Mouse (Mus musculus) adrenal gland, postnatal 10 days (tissue): ENCODE results near the gene Gbp2b. TPM values are rescaled to one million over a fixed set of nuclear protein-coding genes. Genes with fewer than 3 reads are reported as not detected.

Experiments used
- DNase-seq: peaks from one replicate; pipeline ENCODE4 v3.0.0; 2021; ENCODE audit warnings: mixed read lengths
- microRNA-seq: library from miRNA; unstranded; fragments of <30 nt; microRNA quantifications from one replicate; pipeline ENCODE4 v1.2.0, GENCODE M21; 2021
- total RNA-seq, 2 experiments: library from RNA; stranded (reverse); gene quantifications; 2 replicates each; pipeline ENCODE4 v1.2.3; 2021

Gbp2b gene
- total RNA-seq, 2 experiments from 2014 or later, result 0.36 to 0.58 TPM

DNA sequence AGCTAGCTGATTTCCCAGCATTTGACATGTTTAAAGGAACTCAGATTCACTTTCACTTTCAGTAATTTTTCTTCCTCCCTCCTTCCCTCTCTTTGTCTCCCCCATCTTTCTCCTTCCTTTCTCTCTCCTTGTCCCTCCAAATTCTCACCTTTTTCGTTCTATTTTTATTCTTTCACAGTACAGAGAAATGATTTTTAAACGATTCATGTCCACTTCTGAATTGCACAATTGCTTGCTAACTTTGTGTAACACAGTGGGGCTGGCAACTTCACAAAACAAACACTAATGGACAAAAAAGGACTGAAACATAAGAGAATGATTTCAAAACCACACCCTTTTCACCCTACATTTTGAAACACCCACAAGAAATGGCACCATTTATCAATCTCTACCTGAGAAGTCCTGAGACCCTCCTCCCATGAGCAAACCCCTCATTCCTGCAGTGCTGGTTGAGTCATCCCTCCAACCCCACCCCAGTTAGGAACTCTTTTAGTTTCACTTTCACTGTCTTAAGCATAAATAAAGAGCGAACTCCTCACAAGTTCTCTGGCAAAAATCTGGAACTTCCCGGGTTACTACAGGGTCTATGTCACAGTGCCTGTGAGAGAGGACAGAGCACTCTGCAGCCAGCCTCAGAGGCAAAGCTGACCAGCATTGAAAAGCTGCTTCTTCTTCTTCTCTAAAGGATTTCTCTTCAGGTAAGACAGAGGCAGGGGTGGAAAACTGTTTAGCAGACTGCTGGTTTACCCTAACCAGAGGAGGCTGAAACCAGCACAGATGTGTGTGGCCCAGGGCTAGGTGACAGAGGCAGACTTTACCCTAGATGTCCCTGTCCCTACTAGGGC, 25.7 kb downstream of the Gbp2b start, which contains the start of gene Gbp2:
Gbp2 (plus strand) TSS at position 492 of the 845 bp plus-strand sequence.
- peak; percentile 59 for DNase-seq

DNA sequence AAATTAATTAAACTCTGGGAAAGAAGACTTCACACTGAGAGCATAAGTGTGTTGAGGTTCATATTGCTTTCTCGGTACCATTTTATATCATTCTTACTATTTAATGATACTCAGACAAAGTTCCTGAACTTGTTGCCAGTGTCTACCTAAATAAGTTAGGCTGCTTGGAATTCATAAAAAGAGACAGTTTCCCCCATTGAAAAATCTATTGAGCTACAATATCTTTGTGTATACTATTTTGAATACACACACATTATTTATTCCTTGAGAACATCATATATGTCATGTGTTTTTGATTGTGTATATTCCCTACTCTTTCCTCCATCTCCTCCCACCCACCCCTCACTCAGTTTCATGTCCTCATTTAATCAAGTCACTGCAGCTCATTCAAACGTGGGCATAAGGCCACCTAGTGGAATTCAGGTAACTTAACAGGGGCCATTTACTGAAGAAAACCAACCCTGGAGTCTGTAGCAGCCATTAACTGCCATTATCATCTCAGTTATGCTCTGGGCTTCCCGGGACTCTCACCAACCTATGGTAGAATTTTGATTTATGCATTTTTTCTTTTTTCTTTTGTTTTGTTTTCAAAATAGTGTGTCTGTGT, 26.4 kb downstream of the Gbp2b start:
- peak; percentile 6 for DNase-seq

- DNase-seq, result no peak
These were observed 35.7 kb downstream of the Gbp2b start for GRCm38 (mm10) chr3:142630385-142630784.

DNA sequence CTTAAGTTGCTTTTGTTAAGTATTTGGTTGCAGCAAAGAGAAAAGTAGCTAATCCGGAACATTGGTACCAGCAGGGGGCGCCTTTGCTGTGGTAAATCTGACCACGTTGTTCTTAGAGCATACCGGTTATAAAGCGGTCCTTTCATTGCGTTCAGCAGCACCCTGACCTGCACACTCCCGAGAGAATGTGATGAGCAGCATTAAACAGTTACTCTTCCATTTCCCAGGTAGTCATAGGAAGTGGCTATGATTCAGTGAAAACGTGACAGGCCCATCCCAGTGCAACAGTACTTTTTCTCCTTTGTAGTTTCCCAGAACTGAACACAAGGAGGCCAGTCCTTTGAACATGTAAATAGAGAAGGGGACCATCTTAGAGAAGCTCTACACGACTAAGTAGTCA, 45.6 kb downstream of the Gbp2b start:
- DNase-seq, result peak; percentile 85

DNA sequence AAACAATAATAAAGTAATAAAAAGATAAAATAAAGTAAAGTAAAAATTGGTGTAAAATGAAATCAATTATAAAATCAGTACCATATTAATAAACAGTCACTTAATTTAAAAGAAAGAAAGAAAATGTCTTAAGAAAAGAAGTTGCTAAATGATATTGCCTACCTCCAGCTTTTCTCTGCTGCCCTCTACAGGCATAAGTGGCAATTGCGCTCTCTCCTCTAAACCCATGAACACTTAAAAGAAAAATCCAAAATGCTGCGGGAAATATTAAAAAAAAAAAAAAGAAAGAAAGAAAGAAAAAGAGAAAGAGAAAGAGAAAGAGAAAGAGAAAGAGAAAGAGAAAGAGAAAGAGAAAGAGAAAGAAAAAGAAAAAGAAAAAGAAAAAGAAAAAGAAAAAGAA, 51.3 kb downstream of the Gbp2b start:
- DNase-seq, result peak; percentile 80

- DNase-seq, result peak; percentile 37
These were observed 53.2 kb downstream of the Gbp2b start for GRCm38 (mm10) chr3:142647836-142648235.

DNA sequence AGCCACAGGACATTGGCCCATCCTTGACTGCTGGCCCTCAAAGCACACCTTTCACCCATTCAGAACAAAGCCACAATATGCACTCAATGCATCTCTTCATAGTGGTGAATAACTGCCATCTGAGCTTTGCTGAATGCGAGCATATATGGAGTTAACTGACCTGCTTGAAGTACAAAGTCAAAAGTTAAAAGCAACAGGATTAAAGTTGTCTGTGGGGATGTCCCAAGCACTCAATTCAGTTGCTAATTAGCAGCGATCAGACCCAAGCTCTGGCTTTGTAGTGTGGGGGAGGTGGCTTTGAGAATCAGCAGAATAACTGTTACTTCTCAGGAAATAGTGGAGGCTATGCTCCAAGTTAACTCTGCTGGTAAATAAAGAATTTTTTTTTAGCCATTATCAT, 55.6 kb downstream of the Gbp2b start:
- no peak for DNase-seq

GRCm38 (mm10) chr3:142664723-142665122, 70.1 kb downstream of the Gbp2b start:
- DNase-seq, result no peak

Small RNAs within 50 kb of the gene (microRNA-seq; reads per million reads assigned to microRNA genes)
- gene Mir6381, result not detected

Other genes with a start within 250 kb of the Gbp2b start
- 10 to 100 TPM; 55.8 to 79.6 TPM for gene Pdlim5, start 199.2 kb upstream of the Gbp2b start, total RNA-seq
- gene Gbp5, start 100.9 kb upstream of the Gbp2b start, total RNA-seq, result 1 to 10 TPM; 3.4 to 5.1 TPM
- 10 to 100 TPM in 1 of 2 experiments, 1 to 10 TPM in 1; 9.8 to 13.5 TPM for gene Gbp7, start 64.5 kb upstream of the Gbp2b start, total RNA-seq
- 10 to 100 TPM; 11.8 to 15.4 TPM for gene Gbp3, start 34.8 kb upstream of the Gbp2b start, total RNA-seq
- 10 to 100 TPM; 10.9 to 13.6 TPM for gene Gbp2, start 25.8 kb downstream of the Gbp2b start, total RNA-seq
- gene Kyat3, start 106.2 kb downstream of the Gbp2b start, total RNA-seq, result 10 to 100 TPM; 52.7 to 92.9 TPM
- gene Gtf2b, start 170.2 kb downstream of the Gbp2b start, total RNA-seq, result 10 to 100 TPM; 46.9 to 56.3 TPM